Mouse (Mus musculus): ENCODE measurements around the gene Rps6kb2.

DNA sequence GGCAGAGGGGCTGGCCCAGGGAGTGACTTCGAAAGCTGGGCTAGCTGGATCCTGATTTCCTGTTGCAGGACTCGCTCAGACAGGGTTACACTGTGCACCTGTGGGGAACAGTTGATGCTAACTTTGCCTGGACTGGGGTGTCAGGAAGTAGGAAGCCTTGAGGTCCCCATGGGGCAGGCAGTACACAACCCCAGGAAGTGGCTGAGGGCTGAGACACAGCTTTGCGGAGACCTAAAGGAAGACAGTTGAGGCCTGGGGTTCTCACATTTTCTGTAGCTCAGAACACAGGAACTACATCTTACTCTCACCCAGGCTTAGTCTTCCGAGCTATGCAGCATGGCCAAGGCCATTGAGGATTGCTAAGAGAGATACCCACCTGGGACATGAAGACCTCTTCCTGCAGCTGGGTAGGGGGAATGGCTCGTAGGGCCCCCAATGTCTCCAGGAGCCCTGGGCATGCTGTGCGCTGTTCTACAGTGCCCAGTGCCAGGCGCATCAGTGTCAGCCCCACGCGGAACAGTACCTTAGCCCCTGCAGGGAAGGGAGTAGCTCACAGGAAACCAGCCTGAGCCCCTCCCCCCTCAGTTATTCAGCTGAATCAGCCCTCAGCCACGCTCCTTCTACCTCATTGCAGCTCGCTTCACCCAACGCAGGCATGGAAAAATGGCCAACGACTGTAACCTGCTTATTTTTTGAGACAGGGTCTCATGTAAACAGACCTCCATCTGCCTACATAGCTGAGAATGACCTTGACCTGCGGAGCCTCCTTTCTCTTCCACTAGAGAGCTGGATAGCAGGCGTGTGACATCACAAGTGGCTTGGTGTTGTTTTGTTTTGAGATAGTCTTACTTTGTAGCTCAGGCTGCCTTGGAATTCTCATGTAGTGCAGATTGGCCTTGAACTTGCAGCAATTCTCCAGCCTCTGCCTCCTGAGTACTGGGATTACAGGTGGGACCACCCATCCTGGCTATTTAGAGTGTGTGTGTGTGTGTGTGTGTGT, 22.1 kb upstream of the Rps6kb2 start:
- no peak for TF ChIP-seq EP300 (IDR thresholded peaks at IDR 0.05; ENCODE audit: low read depth)
- TF ChIP-seq CTCF (IDR thresholded peaks at IDR 0.05; ENCODE audit: low read depth), result no peak
